Mouse (Mus musculus) lung, adult 2 months (tissue): Measurements from ENCODE around the gene Nts. TPM values are rescaled to one million over a fixed set of nuclear protein-coding genes. Genes with fewer than 3 reads are reported as not detected.

Experiments
- DNase-seq: peaks from one replicate; pipeline ENCODE4 v3.0.0; 2022
- H3K4me1 ChIP-seq: fragments of 200-500 bp; 2 replicates; pipeline ENCODE4 v1.6.1; 2011; ENCODE audit warnings: low read length; ENCODE audit not compliant: control insufficient read depth, insufficient read depth
- H3K4me3 ChIP-seq: fragments of 200-500 bp; replicated peaks from 2 replicates; pipeline ENCODE3; 2011; ENCODE audit warnings: low read depth, mild to moderate bottlenecking, control low read depth, low read length; ENCODE audit errors: extremely low read depth
- CTCF ChIP-seq: fragments of 200-500 bp; IDR thresholded peaks from 2 replicates; pipeline ENCODE4 v1.5.1; 2011; ENCODE audit warnings: mild to moderate bottlenecking, low read length, control low read depth; ENCODE audit not compliant: insufficient read depth
- POLR2A ChIP-seq: fragments of 200-500 bp; IDR thresholded peaks from 2 replicates; pipeline ENCODE4 v1.6.1; 2011; ENCODE audit warnings: low read depth, mild to moderate bottlenecking, control low read depth, low read length, borderline replicate concordance; ENCODE audit errors: extremely low read depth
- WGBS: fragments of 180-500 bp; shearing (Covaris S2); methylation state at CpG from one replicate; pipeline ENCODE4 v1.1.7; 2018; 5-methylcytosine and 5-hydroxymethylcytosine counted together
- polyA plus RNA-seq: library from polyadenylated mRNA; depleted of rRNA; stranded (reverse); fragments of >200 nt; gene quantifications from 2 replicates; pipeline ENCODE4 v1.2.3, GENCODE M21; 2012; rRNA removed

Nts gene
- polyA plus RNA-seq: 0.09 and 0.11 TPM in 2 replicates

- WGBS: 1% methylated on average over 3 of the region's 3 CpGs
- TF ChIP-seq CTCF: no peak
- TF ChIP-seq POLR2A: no peak
- H3K4me1 ChIP-seq: no peaks in the 10 kb centered on the region
- DNase-seq: no peak
- H3K4me3 ChIP-seq: no peak within 1 kb of the TSS
Observed at GRCm38 (mm10) chr10:102490386-102490785, at the start of gene Nts. Nts (minus strand) TSS chr10:102490486.

GRCm38 (mm10) chr10:102527901-102528300 is 37.6 kb upstream of the Nts start:
- Histone ChIP-seq H3K4me3 (no peak overlapping the region), H3K4me1 (peaks cover 12% of the 10 kb centered on the region)
- TF ChIP-seq CTCF (no peak), POLR2A (no peak)
- WGBS: 23% methylated on average over 3 of the region's 3 CpGs
- no peak for DNase-seq

GRCm38 (mm10) chr10:102514159-102514558 is 23.9 kb upstream of the Nts start:
- Histone ChIP-seq H3K4me1 (no peaks in the 10 kb centered on the region; the same call in none of the 2 replicates), H3K4me3 (peak overlapping the region; percentile 57)
- no peak for TF ChIP-seq CTCF
- no peak for TF ChIP-seq POLR2A
- 0% methylated on average over 1 of the region's 1 CpGs for WGBS
- DNase-seq: no peak

GRCm38 (mm10) chr10:102511807-102512461 is 21.6 kb upstream of the Nts start, which contains the start of gene Rassf9:
Rassf9 (plus strand) TSS chr10:102512222.
- no peaks in the 10 kb centered on the region; the same call in none of the 2 replicates for H3K4me1 ChIP-seq
- DNase-seq: peak; percentile 52
- TF ChIP-seq CTCF (no peak), POLR2A (peak; percentile 40; the same call in 1 of the 2 replicates)
- WGBS: 12% methylated on average over 5 of the region's 5 CpGs
- peak within 1 kb of the TSS; percentile 51 for H3K4me3 ChIP-seq

- Histone ChIP-seq H3K4me3 (peak overlapping the region; percentile 51), H3K4me1 (no peaks in the 10 kb centered on the region; the same call in none of the 2 replicates)
- DNase-seq: no peak
- TF ChIP-seq POLR2A (no peak), CTCF (no peak)
- WGBS: 36% methylated on average over 3 of the region's 3 CpGs
Observed at GRCm38 (mm10) chr10:102511461-102511806, 21.1 kb upstream of the Nts start.

- no peak overlapping the region for H3K4me3 ChIP-seq
Observed at GRCm38 (mm10) chr10:102507386-102507785, 17.1 kb upstream of the Nts start.

GRCm38 (mm10) chr10:102498754-102499153 is 8.5 kb upstream of the Nts start:
- Histone ChIP-seq H3K4me1 (no peaks in the 10 kb centered on the region), H3K4me3 (no peak overlapping the region)
- 19% methylated on average over 4 of the region's 4 CpGs for WGBS
- DNase-seq: no peak
- peak; percentile 38; the same call in 1 of the 2 replicates for TF ChIP-seq CTCF
- TF ChIP-seq POLR2A: no peak

More at GRCm38 (mm10) chr10:102507386-102507785, 17.1 kb upstream of the Nts start:
- no peak for DNase-seq
- 42% methylated on average over 4 of the region's 4 CpGs for WGBS
- TF ChIP-seq POLR2A (no peak), CTCF (no peak)
- no peaks in the 10 kb centered on the region; the same call in none of the 2 replicates for H3K4me1 ChIP-seq

- WGBS: 12% methylated on average over 3 of the region's 3 CpGs
- no peak for DNase-seq
Observed at GRCm38 (mm10) chr10:102491792-102492191, 1.5 kb upstream of the Nts start.

GRCm38 (mm10) chr10:102469412-102469811 is 20.9 kb downstream of the Nts start:
- no peaks in the 10 kb centered on the region for H3K4me1 ChIP-seq
- no peak for DNase-seq
- no peak overlapping the region for H3K4me3 ChIP-seq
- WGBS: 81% methylated on average over 2 of the region's 2 CpGs
- no peak for TF ChIP-seq CTCF
- no peak for TF ChIP-seq POLR2A

More at GRCm38 (mm10) chr10:102491792-102492191, 1.5 kb upstream of the Nts start:
- no peaks in the 10 kb centered on the region for H3K4me1 ChIP-seq
- no peak for TF ChIP-seq POLR2A
- TF ChIP-seq CTCF: peak; percentile 44; the same call in 1 of the 2 replicates
- H3K4me3 ChIP-seq: no peak overlapping the region

GRCm38 (mm10) chr10:102451756-102452155 is 38.5 kb downstream of the Nts start:
- Histone ChIP-seq H3K4me1 (no peaks in the 10 kb centered on the region; the same call in 1 of the 2 replicates), H3K4me3 (no peak overlapping the region)
- TF ChIP-seq CTCF (peak; percentile 76), POLR2A (no peak)
- DNase-seq: peak; percentile 7
- 10% methylated on average over 7 of the region's 7 CpGs for WGBS

GRCm38 (mm10) chr10:102449449-102449848 is 40.8 kb downstream of the Nts start:
- no peaks in the 10 kb centered on the region; the same call in 1 of the 2 replicates for H3K4me1 ChIP-seq
- no peak for TF ChIP-seq CTCF
- TF ChIP-seq POLR2A: no peak
- H3K4me3 ChIP-seq: no peak overlapping the region
- 3% methylated on average over 7 of the region's 7 CpGs for WGBS
- DNase-seq: no peak
